Mouse (Mus musculus): Measurements from ENCODE around the gene Reep1.
A peak's percentile ranks its signal among the peaks of the same experiment; 100 is the strongest.

Reep1 gene

DNA sequence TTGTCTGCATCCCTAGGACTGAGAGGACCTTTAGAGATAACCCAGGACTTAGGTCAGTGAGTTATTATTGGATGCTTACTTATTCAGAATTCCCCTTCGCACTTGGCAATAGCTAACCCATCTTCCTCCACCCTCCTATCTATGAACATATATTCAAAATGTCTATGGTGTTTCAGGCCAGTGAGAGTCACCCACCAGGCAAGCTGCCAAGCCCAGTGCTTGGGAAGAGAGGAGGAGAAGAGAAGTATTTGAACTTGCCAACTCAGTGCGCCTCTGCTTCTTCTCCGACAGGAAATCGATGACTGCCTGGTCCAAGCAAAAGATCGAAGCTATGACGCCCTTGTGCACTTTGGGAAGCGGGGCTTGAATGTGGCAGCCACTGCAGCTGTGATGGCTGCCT lies 73.1 kb downstream of the Reep1 start:
- no peak for DNase-seq (ENCODE audit: low spot score in 2 of 2)

DNA sequence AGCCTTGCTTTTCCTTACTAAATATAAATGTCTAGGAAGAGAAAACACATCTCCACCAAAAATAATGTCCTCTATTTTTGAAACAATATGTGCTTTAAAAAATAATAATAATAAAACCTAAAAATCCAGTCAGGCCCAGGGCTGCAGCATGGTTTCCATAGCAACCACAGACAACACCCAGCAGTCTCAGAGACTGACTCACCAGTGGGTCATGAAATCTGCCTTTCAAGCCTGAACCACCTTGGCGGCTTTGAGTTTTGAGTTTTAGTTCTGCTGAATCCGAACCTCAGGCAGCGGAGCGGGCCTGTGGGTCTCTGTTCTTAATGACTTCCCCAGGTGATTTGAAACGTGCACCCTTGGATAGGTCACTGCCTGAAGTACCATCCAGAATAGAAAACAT lies 75.8 kb downstream of the Reep1 start:
- peak in 1 of 2 experiments; percentile 37 for DNase-seq (ENCODE audit: low spot score in 2 of 2)

DNA sequence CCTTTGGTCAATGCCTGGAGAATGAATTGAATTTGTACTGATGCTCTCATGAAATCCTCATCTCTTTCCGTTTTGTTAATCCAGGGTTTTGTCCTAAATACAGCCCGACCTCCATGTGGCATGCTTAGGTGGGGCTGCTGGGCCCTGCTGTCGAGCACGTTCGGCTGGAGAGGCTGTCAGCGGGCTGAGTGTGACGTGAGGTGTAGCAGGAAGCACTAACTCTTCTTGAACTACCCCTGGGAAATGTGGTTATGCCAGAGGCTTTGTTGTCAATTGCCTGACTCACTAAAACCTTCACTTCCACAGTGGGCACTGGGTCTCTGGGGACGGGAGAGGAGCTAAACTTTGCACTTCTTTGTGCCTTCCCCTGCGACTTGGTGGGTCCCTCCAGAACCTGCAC lies 81.0 kb downstream of the Reep1 start:
- no peak for DNase-seq (ENCODE audit: low spot score in 2 of 2)

DNA sequence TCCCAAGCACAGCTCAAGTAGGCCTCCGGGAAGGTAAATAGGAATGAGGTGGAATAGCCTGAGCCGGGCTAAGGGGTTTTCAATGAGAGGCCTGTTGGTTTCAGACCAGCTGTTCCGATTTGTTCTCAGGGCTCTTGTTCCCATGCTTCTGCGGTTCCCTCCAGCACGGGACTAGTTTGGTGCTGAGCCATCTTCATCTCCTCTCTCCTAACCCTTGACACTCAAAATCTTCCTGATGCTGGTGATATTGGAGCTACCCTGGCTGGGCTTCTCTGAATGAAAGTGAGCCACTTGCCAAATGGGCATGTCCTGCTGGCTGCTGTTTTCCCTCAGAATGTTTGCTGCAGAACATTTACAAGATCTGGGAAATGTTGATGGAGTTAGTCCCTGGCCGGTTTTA lies 84.4 kb downstream of the Reep1 start:
- DNase-seq (ENCODE audit: low spot score in 2 of 2): no peak

DNA sequence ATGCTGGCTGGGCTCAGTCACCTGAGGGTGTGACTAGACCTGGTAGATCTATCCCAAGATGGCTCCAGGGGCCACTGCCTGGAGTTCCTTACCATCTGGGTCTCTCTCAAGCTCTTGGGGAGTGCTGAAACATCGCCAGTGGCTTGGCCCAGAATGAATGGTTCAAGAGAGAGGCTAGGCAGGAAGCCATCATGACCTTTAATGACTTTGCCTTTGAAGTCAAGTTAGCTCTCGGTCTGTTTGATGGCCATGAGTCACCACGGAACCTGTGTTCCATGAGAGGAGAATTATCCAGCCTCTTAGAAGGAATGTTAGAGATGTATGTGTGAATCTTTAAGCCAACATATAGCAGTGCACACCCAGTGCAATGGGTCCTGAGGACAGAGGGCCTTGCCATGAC lies 92.0 kb downstream of the Reep1 start:
- no peak for DNase-seq (ENCODE audit: low spot score in 2 of 2)

DNA sequence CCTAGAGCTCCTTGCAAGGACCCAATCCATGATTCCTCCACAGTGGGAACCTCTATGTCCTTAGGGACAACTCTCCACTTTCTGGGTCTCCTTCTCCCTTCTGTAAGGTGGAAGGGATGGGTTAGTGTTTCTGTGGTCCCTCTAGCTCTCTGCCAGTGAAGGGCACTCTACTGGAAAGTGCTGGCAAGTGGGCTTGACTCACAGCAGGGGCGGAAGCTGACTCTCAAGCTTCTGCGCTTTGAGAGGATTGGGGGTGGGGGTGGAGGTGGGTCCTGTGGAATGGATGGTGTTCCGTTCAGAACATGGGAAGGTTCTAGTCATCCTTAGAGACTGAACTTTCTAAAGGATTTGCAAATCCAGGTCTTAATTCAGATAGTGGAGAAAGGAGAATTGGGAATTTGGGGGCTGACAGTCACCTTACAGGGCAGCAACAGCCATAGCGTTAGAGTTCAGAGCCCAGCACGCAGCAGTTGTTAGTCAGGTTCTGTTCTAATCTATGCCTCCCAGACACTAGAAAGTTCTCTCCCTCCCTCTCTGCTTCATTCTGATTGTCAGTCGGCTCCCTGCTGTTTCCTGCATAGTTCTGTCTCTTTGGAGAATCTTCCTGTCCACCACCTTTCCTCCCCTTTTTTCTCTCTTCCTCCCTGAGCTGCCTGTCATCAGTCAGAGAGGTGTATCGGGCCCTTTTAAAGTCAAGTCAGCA lies 93.8 kb downstream of the Reep1 start:
- no peak for DNase-seq (ENCODE audit: low spot score in 2 of 2)

DNA sequence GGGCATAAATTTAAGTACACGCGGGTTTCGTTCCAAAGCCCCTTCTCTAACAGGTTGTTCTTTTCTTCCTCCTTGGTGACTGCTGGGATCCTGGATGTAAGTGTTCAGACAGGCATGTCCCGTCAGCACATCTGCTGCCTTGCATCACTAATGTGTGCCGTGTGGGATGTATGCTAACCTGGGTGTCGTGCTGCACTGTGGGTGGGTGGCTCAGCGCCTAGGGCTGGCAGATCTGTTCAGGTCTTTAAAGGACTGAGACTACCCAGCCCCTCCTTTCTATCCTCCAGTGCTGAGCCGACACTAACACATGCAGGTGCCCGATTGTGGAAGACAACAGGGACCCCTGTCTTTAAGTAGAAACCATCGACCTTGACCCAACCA lies 94.3 kb downstream of the Reep1 start:
- DNase-seq (ENCODE audit: low spot score in 2 of 2): peak; percentile 69 to 75

DNA sequence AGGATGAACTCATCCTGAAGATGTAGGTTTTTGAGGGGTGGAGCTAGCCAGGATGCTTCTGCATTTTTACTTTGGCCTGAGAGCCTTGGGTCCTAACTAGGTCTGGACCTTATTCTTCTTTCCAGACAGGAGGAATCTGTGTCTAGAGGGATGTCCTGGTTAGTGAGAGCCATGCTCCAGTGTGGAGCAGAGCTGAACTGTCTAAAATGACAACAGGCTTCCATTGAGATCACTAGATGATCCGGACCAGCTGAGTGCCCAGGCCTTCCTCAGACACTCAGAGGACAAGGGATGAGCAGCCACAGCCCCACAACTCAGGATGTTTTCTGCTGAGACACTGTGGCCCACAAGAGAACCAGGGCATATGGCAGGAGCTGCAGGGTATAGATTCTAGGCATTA lies 96.2 kb downstream of the Reep1 start:
- DNase-seq (ENCODE audit: low spot score in 2 of 2): no peak

DNA sequence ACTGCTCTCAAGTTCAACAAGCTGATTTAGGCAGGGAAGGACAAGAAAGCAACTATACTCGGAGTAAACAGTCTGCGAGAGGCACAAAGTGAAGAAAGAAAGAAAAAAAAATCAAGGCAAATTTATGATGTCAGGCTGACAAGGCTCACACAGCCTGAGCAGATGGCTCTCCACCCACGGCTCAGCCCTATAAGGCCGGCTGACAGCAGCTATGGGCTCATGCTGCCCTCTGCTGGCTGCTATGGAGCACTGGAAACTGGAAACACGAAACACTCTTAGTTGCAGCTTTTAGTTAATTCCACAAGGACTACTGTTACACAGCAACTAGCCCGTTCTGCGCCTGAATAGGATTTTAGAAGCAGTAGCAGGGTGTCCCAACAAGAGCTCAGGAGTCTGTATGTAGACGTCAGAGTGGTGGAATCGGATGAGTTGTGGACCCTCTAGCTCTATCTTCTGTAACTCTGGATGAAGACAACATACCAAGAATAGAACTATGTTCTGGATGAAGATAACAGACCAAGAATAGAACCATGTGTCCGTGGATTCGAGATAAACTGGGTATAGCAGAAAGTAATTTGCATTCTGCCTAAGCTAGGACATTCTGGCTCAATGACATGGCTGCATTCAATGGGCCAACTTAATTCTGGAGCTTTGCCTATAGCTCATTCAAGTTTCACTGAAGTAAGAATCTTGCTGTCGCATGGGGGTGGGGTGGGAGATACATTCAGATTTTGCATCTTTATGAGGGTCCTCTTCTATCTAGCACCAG lies 96.9 kb downstream of the Reep1 start:
- DNase-seq (ENCODE audit: low spot score in 2 of 2): peak; percentile 72 to 82

DNA sequence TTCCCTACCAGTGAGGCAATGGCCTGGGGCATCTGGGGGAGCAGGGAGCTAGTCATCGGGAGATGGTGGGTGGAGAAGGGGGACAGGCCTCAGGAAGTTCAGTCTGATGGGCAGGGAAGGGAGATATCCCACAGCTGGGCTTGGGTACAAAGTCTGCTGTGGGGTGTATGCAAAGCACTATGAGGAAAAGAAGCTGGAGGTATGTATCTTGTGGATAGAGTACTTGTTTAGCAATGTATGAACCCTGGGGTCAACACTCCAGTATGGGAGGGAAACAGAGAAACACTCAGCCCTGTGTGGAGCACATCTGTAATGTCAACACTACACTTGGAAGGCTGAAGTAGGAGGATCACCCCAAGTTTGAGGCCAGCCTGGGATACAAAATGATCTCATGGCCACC lies 99.4 kb downstream of the Reep1 start:
- no peak for DNase-seq (ENCODE audit: low spot score in 2 of 2)

DNA sequence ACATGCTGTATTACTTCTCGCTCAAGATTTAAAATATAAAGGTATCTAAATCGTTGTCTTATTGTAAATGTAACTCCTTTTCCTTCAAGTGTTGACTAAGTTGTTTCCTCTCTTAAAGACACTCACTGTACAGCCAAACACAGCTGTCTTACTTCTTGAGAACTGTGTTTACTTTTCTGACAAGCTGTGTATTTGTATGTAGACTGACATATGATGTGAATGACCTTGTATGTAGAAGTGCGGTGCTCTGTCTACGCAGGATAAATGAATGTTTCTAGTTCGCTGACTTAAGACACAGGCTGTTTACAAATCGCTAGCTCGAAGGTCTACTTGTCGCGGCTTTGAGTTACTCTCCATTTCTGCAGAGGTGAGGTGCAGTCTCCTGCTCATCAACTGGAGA lies 102.5 kb downstream of the Reep1 start:
- no peak for DNase-seq (ENCODE audit: low spot score in 2 of 2)

DNA sequence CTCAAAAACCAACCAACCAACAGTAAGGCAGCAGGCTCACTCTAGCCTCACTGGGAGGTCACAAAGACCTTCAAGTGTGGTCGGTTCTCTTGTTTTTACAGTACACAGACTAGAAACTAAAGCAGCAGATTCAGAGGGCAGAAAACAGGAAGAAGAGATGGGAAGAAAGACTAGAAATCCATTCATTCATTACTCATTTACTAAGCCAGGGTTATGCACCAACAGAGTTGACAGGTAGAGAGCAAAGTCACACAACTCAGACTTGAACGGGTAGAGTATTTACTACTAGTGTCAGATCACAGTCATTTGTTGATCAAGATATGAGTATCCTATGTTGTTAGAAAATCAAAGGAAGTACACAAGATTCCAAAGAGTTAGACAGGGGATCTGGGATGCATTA lies 105.5 kb downstream of the Reep1 start:
- DNase-seq (ENCODE audit: low spot score in 2 of 2): no peak

DNA sequence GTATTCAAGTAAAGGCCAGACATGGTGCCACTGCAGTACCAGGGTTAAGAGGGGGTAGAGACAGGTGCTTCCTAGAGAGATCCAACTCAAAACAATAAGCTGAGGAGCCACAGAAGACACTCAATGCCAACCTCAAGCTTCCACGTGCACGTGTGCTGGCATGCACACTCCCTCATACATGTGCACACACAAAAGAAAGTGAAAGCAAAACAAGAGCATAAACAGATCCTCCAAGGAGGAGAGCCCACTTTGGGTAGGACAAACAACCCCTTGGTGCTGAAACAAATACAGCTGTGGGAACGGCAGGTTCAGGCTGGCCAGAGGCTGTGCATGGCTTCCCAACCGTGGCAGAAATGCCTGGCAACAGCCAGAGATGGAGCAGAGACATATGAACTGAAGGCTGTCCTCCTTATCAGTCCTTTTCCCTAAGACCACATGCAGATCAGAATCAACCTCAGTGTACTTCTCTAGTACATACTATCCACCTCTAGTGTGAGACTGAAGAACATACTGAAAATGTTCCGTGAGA lies 112.5 kb downstream of the Reep1 start:
- DNase-seq (ENCODE audit: low spot score in 2 of 2): no peak

DNA sequence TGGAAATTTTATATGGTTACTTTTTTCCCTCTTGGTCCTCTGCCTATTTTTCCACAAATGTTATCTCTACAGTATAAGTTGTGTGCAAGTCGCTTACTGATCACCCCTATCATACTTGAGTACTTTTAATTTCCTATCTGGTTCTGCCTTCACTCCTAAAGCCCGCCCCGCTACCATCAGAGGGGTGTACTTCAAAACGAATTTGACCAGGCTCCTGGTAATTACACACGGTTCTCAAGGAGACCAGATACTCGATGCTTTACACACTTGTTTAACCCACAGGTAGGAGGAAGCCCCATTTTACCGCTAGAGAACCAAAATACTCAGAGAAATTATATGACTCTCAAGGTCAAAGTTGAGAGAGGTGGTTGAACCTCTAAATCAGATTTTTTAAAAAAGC lies 115.7 kb downstream of the Reep1 start:
- no peak for DNase-seq (ENCODE audit: low spot score in 2 of 2)

DNA sequence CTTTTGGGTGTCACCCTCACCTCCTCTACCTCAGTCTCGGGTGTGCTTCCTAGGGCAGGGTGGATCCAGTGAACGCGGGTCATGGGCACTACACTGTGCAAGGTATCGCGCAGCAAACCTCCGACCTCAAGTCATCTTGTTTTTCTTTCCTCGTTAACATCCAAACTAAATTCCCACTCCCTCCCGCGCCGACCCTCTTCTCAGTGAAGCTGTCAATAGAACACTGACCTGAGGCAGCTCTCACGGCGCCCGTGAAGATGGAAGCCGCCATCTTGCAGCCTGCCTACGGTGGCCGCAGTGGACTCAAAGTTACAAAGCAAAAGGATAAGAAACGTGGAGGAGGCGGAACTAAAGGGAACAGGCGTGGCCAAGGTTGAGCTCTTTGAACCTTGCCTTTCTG lies 116.1 kb downstream of the Reep1 start:
- peak; percentile 95 for DNase-seq (ENCODE audit: low spot score in 2 of 2)

DNA sequence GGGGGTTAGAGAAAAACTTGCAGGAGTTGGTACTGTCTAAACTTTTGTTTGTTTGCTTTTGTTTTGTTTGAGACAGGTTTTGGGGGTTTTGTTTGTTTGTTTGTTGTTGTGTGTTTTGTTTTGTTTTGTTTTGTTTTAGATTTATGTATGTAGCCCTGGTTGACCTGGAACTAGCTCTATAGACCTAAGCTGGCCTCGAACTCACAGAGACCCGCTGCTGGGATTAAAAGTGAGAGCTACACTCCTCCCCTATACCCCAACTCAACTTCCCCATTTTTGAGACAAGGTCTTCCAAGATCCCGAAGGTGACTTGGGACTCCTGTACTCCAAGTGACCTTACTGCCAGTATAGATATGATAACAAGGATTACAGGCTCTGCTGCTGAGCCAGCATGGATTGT lies 116.6 kb downstream of the Reep1 start:
- DNase-seq (ENCODE audit: low spot score in 2 of 2): no peak

DNA sequence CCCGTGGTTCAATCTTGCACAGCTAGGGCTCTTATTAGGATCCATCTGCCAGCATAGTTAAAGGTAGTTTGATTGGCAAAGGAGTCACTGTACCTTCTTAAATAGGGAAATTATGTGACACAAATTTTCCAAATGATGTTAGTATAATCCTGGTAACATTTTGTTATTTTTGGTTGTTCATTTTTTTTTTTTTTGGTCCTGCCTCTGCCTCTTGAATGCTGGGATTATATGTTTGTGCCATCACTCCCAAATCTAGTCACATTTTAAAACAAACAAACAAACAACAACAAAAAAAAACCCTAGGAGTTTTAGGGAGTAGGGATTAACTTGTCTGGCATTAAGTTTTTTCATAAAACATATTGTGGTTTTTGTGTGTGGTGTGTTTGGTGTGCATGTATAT lies 119.5 kb downstream of the Reep1 start, which contains the start of gene Mrpl35:
Gene Mrpl35, minus strand, starts transcription at position 101 of the 400 bp plus-strand sequence.
- no peak for DNase-seq (ENCODE audit: low spot score in 2 of 2)

DNA sequence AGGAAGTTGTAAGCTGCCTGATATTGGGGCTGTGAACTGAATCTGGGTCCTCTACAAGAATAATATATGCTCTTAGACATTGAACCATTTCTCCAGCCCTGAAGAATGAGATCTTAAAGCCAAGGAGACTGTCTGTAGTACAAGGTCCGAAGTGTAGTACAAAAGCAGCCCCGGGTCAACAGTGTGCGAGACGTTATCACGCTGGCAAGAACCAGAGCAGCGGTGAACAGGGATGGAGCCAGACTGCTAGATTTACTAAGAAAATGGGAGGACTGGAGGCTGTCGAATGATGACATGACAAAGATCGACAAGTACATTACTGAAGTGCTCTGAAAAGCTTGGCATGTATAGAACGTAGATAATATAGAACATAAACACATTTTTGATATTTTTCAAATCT lies 122.4 kb downstream of the Reep1 start:
- no peak for DNase-seq (ENCODE audit: low spot score in 2 of 2)

DNA sequence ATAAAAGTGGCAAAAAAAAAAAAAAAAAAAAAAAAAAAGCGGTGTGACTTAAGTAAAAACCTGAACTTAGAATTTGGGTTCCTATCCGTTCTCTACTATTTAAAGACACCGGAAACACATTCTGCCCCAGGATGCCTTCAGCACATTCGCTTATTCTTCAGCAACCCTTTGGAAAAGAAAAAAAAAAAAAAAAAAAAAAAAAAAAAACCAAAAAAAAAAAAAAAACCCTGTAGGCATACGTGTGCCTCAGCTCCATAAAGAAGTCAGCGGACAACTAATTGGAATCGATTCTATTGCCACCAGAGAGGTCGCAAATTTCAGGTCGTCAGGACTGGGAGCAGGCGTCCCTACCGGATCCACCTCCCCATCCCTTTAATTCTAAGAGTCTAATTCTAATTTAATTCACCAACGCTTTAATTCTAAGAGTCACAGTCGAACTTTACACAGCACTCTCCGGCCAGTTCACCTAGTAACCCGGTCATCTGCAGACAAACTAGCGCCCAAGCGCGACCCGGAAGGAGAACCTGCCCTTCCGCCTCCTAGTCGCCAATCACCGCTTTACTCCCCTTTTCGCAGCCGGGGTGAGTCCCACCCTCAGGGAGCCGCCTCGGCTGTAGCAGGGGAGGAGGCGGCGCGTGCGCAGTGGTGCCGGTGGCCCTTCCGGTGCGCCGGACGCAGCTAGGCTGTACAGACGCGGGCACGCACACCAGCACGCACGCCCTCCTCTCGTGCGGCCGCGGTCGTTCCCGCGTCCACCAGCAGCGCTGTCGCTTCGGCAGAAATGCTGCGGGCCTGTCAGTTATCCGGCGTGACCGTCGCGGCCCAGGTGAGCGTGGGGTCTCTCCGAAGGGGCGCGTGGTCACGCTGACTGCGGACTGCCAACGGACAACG lies 123.6 kb downstream of the Reep1 start, which contains the start of gene Immt:
Gene Immt, plus strand, starts transcription at position 642 of the 891 bp plus-strand sequence.
- peak; percentile 95 to 96 for DNase-seq (ENCODE audit: low spot score in 2 of 2)

DNA sequence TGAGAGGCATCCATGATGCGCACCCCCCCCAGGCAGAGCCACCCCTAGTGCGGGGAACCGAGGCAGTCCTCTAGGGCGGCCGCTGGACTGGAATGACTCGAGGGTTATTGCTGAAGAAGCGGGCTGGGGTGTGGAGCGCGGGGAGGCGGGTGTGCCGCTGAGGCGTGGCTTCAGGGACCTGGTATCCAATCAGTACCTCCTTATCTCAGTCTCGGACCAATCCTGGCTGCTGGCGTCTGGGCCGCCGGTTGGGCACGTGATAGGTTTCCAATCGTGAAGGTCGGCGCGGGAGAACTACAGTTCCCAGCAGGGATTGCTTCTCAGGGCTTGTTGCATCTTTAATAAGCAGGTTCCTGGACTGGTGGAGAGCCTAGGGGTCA lies 124.2 kb downstream of the Reep1 start:
- DNase-seq (ENCODE audit: low spot score in 2 of 2): peak; percentile 97

DNA sequence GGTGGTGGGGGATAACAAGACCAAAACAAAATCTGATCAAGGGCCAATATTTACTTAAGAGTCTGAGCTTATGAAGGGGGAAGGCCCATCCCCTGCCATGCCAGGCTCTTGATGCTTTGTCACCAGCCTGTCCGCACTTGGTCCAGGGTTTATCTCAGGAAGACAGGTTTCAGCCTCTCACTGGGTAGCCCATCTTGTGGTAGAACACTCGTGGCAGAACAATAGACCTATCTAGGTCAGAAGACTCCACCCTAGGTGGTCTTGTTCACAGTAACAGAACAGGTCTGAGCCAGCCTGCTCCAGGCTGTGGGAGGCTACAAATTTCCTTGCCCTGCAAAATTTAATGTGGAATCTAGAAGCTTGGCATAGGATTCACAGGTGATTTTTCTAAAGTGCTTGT lies 129.4 kb downstream of the Reep1 start:
- DNase-seq (ENCODE audit: low spot score in 2 of 2): no peak

DNA sequence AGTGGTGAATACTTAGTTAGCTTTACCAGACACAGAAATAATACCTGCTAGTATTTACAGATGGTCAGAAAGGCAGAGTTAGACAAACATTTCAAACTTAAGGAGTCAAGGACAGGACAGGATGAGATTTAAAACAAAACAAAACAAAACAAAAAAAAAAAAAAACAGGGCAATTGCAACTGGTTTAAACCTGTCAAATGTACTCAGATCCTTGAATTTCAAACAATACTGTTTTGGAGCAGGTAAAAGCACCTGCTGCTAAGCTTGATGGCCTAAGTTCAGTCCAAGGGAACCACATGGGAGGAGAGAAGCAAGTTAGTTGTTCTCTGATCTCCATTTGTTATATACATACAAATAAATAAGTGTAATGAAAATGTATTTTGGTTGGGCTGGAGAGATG lies 132.5 kb downstream of the Reep1 start:
- DNase-seq (ENCODE audit: low spot score in 2 of 2): no peak

Measured in right cerebral cortex, adult 2 months (tissue).